Mouse (Mus musculus): ENCODE data around the gene Rell1. TPM values are rescaled to one million over a fixed set of nuclear protein-coding genes. Genes with fewer than 3 reads are reported as not detected.
A peak's percentile ranks its signal among the peaks of the same experiment; 100 is the strongest.

The Rell1 gene
- polyA plus RNA-seq, 1 experiment from 2014 or later, result 22.7 TPM

GRCm38 (mm10) chr5:63967591-63968141 is 1.0 kb downstream of the Rell1 start:
- peak overlapping the region; percentile 86; the same call in 1 of the 2 replicates for H3K27ac ChIP-seq

GRCm38 (mm10) chr5:63966379-63966778 is 2.3 kb downstream of the Rell1 start:
- ATAC-seq (ENCODE audit: insufficient number of reproducible peaks, low FRiP score, low TSS enrichment, low read depth), result no peak
- H3K4me2 ChIP-seq, result no peak overlapping the region

More at GRCm38 (mm10) chr5:63967591-63968141, 1.0 kb downstream of the Rell1 start:
- peak overlapping the region; percentile 73 for H3K4me3 ChIP-seq
- peaks cover 18% of the 10 kb centered on the region for H3K4me1 ChIP-seq
- no peaks in the 10 kb centered on the region for H3K36me3 ChIP-seq
- no peaks in the 10 kb centered on the region for H3K27me3 ChIP-seq
- peak overlapping the region; percentile 78 for H3K4me2 ChIP-seq
- no peaks in the 10 kb centered on the region for H3K9me3 ChIP-seq
- no peak for ATAC-seq (ENCODE audit: insufficient number of reproducible peaks, low FRiP score, low TSS enrichment, low read depth)
- H3K9ac ChIP-seq, result no peak overlapping the region
- WGBS, result 2% methylated on average over 12 of the region's 12 CpGs

GRCm38 (mm10) chr5:63965946-63966345 is 2.8 kb downstream of the Rell1 start:
- no peak overlapping the region for H3K9ac ChIP-seq
- H3K27me3 ChIP-seq, result no peaks in the 10 kb centered on the region
- peaks cover 21% of the 10 kb centered on the region for H3K4me1 ChIP-seq
- H3K36me3 ChIP-seq, result no peaks in the 10 kb centered on the region
- no peak overlapping the region for H3K27ac ChIP-seq
- H3K4me3 ChIP-seq, result no peak overlapping the region
- no peak for ATAC-seq (ENCODE audit: insufficient number of reproducible peaks, low FRiP score, low TSS enrichment, low read depth)
- H3K4me2 ChIP-seq, result no peak overlapping the region
- 85% methylated on average over 1 of the region's 1 CpGs for WGBS
- H3K9me3 ChIP-seq, result no peaks in the 10 kb centered on the region

More at GRCm38 (mm10) chr5:63966379-63966778, 2.3 kb downstream of the Rell1 start:
- H3K27ac ChIP-seq, result no peak overlapping the region
- no peak overlapping the region for H3K9ac ChIP-seq
- H3K27me3 ChIP-seq, result no peaks in the 10 kb centered on the region
- H3K36me3 ChIP-seq, result no peaks in the 10 kb centered on the region
- H3K4me3 ChIP-seq, result no peak overlapping the region
- 84% methylated on average over 4 of the region's 4 CpGs for WGBS
- H3K9me3 ChIP-seq, result no peaks in the 10 kb centered on the region
- peaks cover 21% of the 10 kb centered on the region for H3K4me1 ChIP-seq

- no peaks in the 10 kb centered on the region for H3K9me3 ChIP-seq
- no peak overlapping the region for H3K27ac ChIP-seq
- ATAC-seq (ENCODE audit: insufficient number of reproducible peaks, low FRiP score, low TSS enrichment, low read depth), result no peak
- WGBS, result 53% methylated on average over 8 of the region's 8 CpGs
- H3K36me3 ChIP-seq, result no peaks in the 10 kb centered on the region
- H3K4me3 ChIP-seq, result no peak overlapping the region
- no peak overlapping the region for H3K9ac ChIP-seq
- H3K4me1 ChIP-seq, result peaks cover 18% of the 10 kb centered on the region
- H3K4me2 ChIP-seq, result no peak overlapping the region
- no peaks in the 10 kb centered on the region for H3K27me3 ChIP-seq
Observed at GRCm38 (mm10) chr5:63964576-63964975, 4.1 kb downstream of the Rell1 start.

- no peak overlapping the region for H3K4me3 ChIP-seq
- no peaks in the 10 kb centered on the region for H3K36me3 ChIP-seq
- WGBS, result 85% methylated on average over 10 of the region's 10 CpGs
- H3K4me2 ChIP-seq, result no peak overlapping the region
- H3K27me3 ChIP-seq, result no peaks in the 10 kb centered on the region
- H3K9ac ChIP-seq, result no peak overlapping the region
- peaks cover 10% of the 10 kb centered on the region; the same call in 1 of the 2 replicates for H3K4me1 ChIP-seq
- no peaks in the 10 kb centered on the region for H3K9me3 ChIP-seq
- H3K27ac ChIP-seq, result no peak overlapping the region
- no peak for ATAC-seq (ENCODE audit: insufficient number of reproducible peaks, low FRiP score, low TSS enrichment, low read depth)
Observed at GRCm38 (mm10) chr5:63961726-63962125, 7.0 kb downstream of the Rell1 start.

GRCm38 (mm10) chr5:63960565-63960964 is 8.1 kb downstream of the Rell1 start:
- no peaks in the 10 kb centered on the region for H3K9me3 ChIP-seq
- H3K27me3 ChIP-seq, result no peaks in the 10 kb centered on the region
- H3K4me1 ChIP-seq, result peaks cover 13% of the 10 kb centered on the region; the same call in 1 of the 2 replicates
- no peak for ATAC-seq (ENCODE audit: insufficient number of reproducible peaks, low FRiP score, low TSS enrichment, low read depth)
- H3K27ac ChIP-seq, result no peak overlapping the region
- no peaks in the 10 kb centered on the region for H3K36me3 ChIP-seq
- 92% methylated on average over 10 of the region's 10 CpGs for WGBS
- no peak overlapping the region for H3K9ac ChIP-seq
- H3K4me2 ChIP-seq, result no peak overlapping the region
- H3K4me3 ChIP-seq, result no peak overlapping the region

- H3K27ac ChIP-seq, result no peak overlapping the region
- no peak overlapping the region for H3K4me3 ChIP-seq
- H3K9me3 ChIP-seq, result no peaks in the 10 kb centered on the region
- H3K9ac ChIP-seq, result no peak overlapping the region
- no peak for ATAC-seq (ENCODE audit: insufficient number of reproducible peaks, low FRiP score, low TSS enrichment, low read depth)
- peaks cover 13% of the 10 kb centered on the region; the same call in 1 of the 2 replicates for H3K4me1 ChIP-seq
- H3K36me3 ChIP-seq, result no peaks in the 10 kb centered on the region
- no peak overlapping the region for H3K4me2 ChIP-seq
- WGBS, result 84% methylated on average over 18 of the region's 18 CpGs
- no peaks in the 10 kb centered on the region for H3K27me3 ChIP-seq
Observed at GRCm38 (mm10) chr5:63958963-63959708, 9.6 kb downstream of the Rell1 start.

- Histone ChIP-seq H3K9ac (no peak overlapping the region), H3K4me2 (no peak overlapping the region), H3K9me3 (no peaks in the 10 kb centered on the region), H3K27me3 (no peaks in the 10 kb centered on the region), H3K4me1 (peaks cover 9% of the 10 kb centered on the region; the same call in 1 of the 2 replicates), H3K4me3 (no peak overlapping the region), H3K27ac (no peak overlapping the region), H3K36me3 (no peaks in the 10 kb centered on the region)
- 61% methylated on average over 8 of the region's 8 CpGs for WGBS
- peak; percentile 61; the same call in 1 of the 2 replicates for ATAC-seq (ENCODE audit: insufficient number of reproducible peaks, low FRiP score, low TSS enrichment, low read depth)
Observed at GRCm38 (mm10) chr5:63957607-63958006, 11.1 kb downstream of the Rell1 start.

- 0 out of 2 replicates have a peak, but pooled peaks cover 12% of the 10 kb centered on the region for H3K4me1 ChIP-seq
- 85% methylated on average over 11 of the region's 11 CpGs for WGBS
- H3K27ac ChIP-seq, result no peak overlapping the region
- H3K27me3 ChIP-seq, result no peaks in the 10 kb centered on the region
- H3K9me3 ChIP-seq, result no peaks in the 10 kb centered on the region
- no peak overlapping the region for H3K4me3 ChIP-seq
- H3K9ac ChIP-seq, result no peak overlapping the region
- no peaks in the 10 kb centered on the region for H3K36me3 ChIP-seq
- H3K4me2 ChIP-seq, result no peak overlapping the region
- ATAC-seq (ENCODE audit: insufficient number of reproducible peaks, low FRiP score, low TSS enrichment, low read depth), result no peak
Observed at GRCm38 (mm10) chr5:63956411-63956810, 12.3 kb downstream of the Rell1 start.

GRCm38 (mm10) chr5:63953401-63954032 is 15.2 kb downstream of the Rell1 start:
- 88% methylated on average over 15 of the region's 15 CpGs for WGBS
- ATAC-seq (ENCODE audit: insufficient number of reproducible peaks, low FRiP score, low TSS enrichment, low read depth), result no peak
- H3K4me2 ChIP-seq, result no peak overlapping the region
- H3K4me1 ChIP-seq, result peaks cover 24% of the 10 kb centered on the region; the same call in 1 of the 2 replicates
- H3K27me3 ChIP-seq, result no peaks in the 10 kb centered on the region
- no peaks in the 10 kb centered on the region for H3K9me3 ChIP-seq
- no peak overlapping the region for H3K27ac ChIP-seq
- H3K9ac ChIP-seq, result no peak overlapping the region
- no peaks in the 10 kb centered on the region for H3K36me3 ChIP-seq
- no peak overlapping the region for H3K4me3 ChIP-seq

GRCm38 (mm10) chr5:63952039-63952438 is 16.7 kb downstream of the Rell1 start:
- H3K4me3 ChIP-seq, result no peak overlapping the region
- H3K27me3 ChIP-seq, result no peaks in the 10 kb centered on the region
- H3K27ac ChIP-seq, result no peak overlapping the region
- peaks cover 21% of the 10 kb centered on the region; the same call in 1 of the 2 replicates for H3K4me1 ChIP-seq
- ATAC-seq (ENCODE audit: insufficient number of reproducible peaks, low FRiP score, low TSS enrichment, low read depth), result no peak
- WGBS, result 76% methylated on average over 6 of the region's 6 CpGs
- no peaks in the 10 kb centered on the region for H3K9me3 ChIP-seq
- no peak overlapping the region for H3K9ac ChIP-seq
- H3K36me3 ChIP-seq, result no peaks in the 10 kb centered on the region
- H3K4me2 ChIP-seq, result no peak overlapping the region

- no peaks in the 10 kb centered on the region for H3K27me3 ChIP-seq
- H3K36me3 ChIP-seq, result no peaks in the 10 kb centered on the region
- H3K9me3 ChIP-seq, result no peaks in the 10 kb centered on the region
- 73% methylated on average over 11 of the region's 11 CpGs for WGBS
- H3K9ac ChIP-seq, result no peak overlapping the region
- no peak overlapping the region for H3K4me2 ChIP-seq
- H3K27ac ChIP-seq, result no peak overlapping the region
- no peak overlapping the region for H3K4me3 ChIP-seq
- no peak for ATAC-seq (ENCODE audit: insufficient number of reproducible peaks, low FRiP score, low TSS enrichment, low read depth)
- peaks cover 17% of the 10 kb centered on the region; the same call in 1 of the 2 replicates for H3K4me1 ChIP-seq
Observed at GRCm38 (mm10) chr5:63951421-63951911, 17.2 kb downstream of the Rell1 start.

Data from limb, embryonic 15.5 days (tissue).